Mouse (Mus musculus) 416B (cell line): Measurements from ENCODE around the gene Tspan18.
A peak's percentile ranks its signal among the peaks of the same experiment; 100 is the strongest.

Experiments used
- DNase-seq: peaks from one replicate; pipeline ENCODE4 v3.0.0; 2011; ENCODE audit warnings: low read depth

Tspan18 gene

GRCm38 (mm10) chr2:93161914-93162664 is 172.2 kb downstream of the Tspan18 start:
- DNase-seq, result peak; percentile 69

- no peak for DNase-seq
Observed at GRCm38 (mm10) chr2:93160467-93161035, 173.8 kb downstream of the Tspan18 start.

GRCm38 (mm10) chr2:93154486-93155032 is 179.7 kb downstream of the Tspan18 start:
- DNase-seq, result peak; percentile 17

GRCm38 (mm10) chr2:93153833-93154232 is 180.5 kb downstream of the Tspan18 start:
- DNase-seq, result no peak

GRCm38 (mm10) chr2:93152883-93153491 is 181.3 kb downstream of the Tspan18 start:
- DNase-seq, result no peak

- peak; percentile 55 for DNase-seq
Observed at GRCm38 (mm10) chr2:93152191-93152601, 182.1 kb downstream of the Tspan18 start.
